Mouse (Mus musculus): ENCODE results near the gene Alk.

Alk gene

GRCm38 (mm10) chr17:72604610-72604980 lies at the start of gene Alk:
TSS of gene Alk (minus strand) at chr17:72604627.
- peak; percentile 54 for DNase-seq (ENCODE audit: low spot score)

DNA sequence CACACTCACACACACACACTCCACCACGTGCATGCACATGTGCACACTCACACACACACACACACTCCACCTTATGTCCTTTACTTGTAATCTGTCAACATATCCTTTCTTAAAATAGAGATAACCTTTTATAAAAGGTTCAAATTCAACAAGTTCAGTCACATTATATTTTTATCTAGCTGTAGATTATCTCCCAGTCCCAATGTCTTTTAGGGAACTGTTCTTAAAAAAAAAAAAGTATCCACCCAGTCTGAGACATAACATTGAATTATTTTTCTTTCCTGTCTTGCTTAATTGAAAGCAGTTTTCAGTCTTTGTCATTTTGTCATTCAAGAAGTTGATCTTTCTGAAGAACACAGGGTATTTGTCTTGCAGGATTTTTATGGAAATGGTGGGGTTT lies 48.4 kb upstream of the Alk start:
- DNase-seq (ENCODE audit: low spot score), result no peak

GRCm38 (mm10) chr17:72648607-72649217 lies 44.3 kb upstream of the Alk start:
- DNase-seq (ENCODE audit: low spot score), result no peak

- DNase-seq (ENCODE audit: low spot score), result no peak
Measured at GRCm38 (mm10) chr17:72646167-72646566, 41.7 kb upstream of the Alk start.

GRCm38 (mm10) chr17:72640095-72640494 lies 35.7 kb upstream of the Alk start:
- no peak for DNase-seq (ENCODE audit: low spot score)

- DNase-seq (ENCODE audit: low spot score), result no peak
Measured at GRCm38 (mm10) chr17:72639400-72639799, 35.0 kb upstream of the Alk start.

GRCm38 (mm10) chr17:72606251-72606650 lies 1.8 kb upstream of the Alk start:
- peak; percentile 73 for DNase-seq (ENCODE audit: low spot score)

DNA sequence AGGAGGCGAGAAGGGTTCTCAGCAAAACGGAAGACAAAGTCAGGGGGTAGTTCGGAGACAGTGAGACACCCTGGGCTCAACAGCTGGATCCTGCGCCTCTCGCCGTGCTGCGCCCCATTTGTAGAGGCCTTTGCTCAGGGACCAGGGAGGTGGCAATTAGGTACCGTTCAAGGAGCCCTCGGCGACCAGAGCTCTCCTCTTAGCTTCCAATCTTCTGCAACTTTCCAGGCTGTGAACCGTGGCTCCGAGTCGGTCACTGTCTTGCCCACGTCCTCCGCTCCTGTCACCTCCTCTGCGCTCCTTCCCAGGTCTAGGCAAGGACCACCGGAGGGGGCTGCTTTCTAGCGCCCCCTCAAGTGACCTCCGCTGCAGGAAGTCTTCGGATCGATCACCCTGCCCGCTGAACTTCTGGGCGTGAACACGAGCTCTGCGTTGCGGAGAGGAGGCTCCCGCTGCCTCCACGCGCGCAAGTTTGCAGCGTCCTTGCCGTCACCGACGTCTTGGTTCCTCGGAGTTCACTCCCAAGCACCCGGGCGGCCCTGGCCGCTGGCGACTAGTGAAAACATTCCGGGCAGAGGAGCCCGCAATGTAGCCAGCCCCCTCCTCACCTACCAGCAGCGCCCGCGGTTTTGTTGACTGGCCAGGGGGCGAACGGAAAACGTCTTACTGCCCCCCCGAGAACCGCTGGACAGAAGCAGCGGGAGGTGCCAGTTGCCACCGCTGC lies 379 bp downstream of the Alk start:
- DNase-seq (ENCODE audit: low spot score), result peak; percentile 0

DNA sequence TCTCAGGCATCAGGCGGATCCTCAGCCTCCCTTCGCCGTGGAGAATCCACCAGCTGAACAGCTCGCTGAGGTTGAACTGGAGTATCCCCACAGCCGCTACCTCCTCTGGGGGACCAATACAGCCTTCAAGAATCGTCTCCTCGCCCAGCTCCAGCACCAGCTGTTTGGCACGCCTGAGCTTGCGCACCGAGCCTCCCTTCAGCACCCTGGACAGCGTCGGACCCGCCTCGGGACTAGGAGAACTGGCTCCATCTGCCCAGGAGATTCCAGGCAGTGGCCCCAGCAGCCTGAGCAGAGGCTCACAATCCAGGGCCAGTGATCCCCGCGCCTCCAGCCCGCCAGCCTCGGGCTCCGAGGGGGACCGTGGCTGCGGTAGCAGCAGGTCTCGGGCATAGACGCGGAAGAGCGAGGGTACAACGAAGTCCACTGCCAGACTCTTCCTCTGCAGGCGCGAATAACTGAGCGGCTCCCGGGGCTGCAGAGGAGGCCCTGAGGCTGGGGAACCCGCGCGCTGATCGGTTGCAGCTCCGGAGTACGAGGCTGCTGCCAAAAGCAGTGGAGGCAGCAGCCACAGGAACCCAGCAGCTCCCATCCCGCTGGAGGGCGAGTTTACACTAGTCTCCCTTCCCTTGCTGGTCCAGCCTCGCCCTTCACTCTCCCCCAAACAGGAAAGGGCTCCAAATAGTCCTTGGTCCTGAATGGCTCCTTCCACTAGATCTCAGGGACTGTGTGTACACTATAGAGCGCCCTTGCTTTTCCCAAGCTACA lies 1.1 kb downstream of the Alk start:
- peak; percentile 84 for DNase-seq (ENCODE audit: low spot score)

GRCm38 (mm10) chr17:72600806-72601205 lies 3.6 kb downstream of the Alk start:
- DNase-seq (ENCODE audit: low spot score), result no peak

DNA sequence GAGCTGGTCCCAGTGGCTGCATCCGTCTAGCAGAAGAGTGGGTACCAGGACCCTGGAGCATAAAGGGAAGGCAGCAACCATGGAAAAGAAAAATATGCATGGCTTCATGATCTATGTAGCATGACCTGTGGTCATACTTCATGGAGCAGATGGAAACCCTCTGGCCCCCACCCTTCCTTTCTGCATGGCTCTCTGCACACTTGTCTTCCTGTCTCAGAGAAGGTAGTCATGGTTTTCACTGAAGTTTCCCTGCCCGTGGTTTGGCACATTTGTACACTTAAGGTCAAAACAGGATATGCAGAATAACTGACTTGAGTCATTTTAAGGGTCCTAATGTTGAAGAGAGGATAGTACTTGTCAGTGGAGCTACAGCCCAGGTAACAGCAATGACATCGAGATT lies 16.8 kb downstream of the Alk start:
- DNase-seq (ENCODE audit: low spot score), result no peak

DNA sequence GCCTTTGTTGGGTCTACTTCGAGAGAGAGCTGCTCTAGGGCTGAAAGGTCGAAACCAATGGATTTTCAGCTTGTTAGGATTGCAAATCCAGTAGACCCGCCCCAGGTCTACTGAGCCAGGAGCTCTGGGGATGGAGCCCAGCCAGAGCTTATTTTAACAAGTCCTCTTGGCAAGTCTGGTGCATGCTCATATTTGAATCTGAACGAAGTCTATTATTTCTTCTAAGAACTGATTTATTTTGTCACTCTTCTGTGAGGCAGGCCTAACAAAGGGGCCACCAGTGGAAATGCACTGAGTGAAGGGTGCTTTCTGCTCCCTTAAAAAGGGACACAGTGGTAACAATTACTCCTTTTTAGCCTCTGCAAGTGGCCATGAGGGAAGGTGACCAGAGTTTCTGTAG lies 24.3 kb downstream of the Alk start:
- DNase-seq (ENCODE audit: low spot score), result no peak

DNA sequence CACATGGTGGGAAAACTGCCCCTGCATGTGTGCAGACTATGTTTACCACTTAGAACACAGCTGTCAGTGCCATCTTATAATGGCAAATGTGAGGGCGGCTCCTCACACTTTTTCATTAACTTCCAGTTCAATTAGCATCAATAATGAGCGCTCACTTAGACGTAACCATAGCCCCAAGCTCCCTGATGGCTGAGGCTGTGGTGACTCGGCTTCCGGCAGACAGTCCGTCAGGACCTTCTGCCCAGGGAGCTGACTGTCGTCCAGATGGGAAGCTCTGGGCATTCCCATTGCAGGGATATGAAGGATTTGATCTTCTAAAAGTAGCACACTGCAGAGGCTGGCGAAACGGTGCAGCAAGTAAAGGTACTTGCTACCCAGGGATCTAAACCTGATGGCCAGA lies 25.1 kb downstream of the Alk start:
- DNase-seq (ENCODE audit: low spot score), result no peak

DNA sequence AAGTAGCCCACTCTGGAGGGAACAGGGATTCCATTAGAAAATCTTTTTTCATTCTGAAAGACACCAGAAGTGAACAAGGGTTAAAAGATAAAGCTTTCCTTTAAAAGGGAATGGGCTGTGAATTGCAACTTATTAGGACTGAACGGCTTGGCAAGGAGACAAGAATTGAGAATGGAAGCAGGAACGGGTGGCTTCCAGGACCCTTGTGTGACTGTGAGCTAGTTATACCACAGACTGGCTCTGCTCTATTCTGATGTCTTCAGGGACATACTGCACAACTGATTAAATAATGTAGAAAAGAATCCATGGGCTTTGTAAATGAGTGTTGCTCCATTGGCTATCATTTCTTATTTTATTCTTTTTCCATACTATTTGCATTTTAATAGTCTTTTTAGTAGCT lies 33.0 kb downstream of the Alk start:
- no peak for DNase-seq (ENCODE audit: low spot score)

- DNase-seq (ENCODE audit: low spot score), result no peak
Measured at GRCm38 (mm10) chr17:72569491-72569890, 34.9 kb downstream of the Alk start.

DNA sequence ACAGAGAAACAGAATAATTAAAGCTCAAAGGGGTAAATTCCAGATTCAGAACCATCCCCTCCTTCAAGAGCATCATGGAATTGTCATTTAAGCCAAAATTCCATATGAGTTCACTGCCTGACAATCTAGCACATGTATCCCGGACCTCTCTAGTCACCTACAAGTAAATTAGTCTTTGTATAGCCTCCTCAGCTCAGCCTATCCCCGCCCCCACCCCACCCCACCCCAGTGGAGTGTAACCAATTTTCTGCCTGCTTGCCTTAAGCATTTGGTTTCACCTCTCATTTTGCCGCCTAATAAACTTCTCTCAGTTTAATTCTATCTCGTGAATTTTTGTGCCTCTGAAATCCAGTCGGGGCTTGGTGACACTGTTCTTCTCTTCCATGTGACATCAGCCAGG lies 41.0 kb downstream of the Alk start:
- no peak for DNase-seq (ENCODE audit: low spot score)

GRCm38 (mm10) chr17:72561471-72561870 lies 43.0 kb downstream of the Alk start:
- no peak for DNase-seq (ENCODE audit: low spot score)

DNA sequence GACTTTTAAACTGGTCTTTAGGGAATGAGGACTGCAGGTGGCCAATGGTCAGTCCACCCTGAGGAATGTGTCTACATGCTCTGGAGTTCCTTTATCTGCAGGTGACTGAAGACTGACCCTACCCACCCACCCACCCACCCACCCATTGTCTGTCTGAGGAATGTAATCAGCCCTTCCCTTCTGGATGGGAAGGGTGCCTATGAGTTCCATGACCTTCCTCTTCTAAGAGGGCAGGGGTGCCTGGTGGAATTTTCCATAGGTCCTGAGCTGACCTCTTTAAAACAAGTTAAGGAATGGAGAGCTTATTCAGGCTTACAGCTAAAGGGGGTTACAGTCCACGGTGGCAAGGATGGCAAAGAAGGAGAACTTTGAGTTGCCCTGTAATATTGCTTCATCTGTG lies 43.7 kb downstream of the Alk start:
- DNase-seq (ENCODE audit: low spot score), result no peak

GRCm38 (mm10) chr17:72557029-72557735 lies 47.2 kb downstream of the Alk start:
- no peak for DNase-seq (ENCODE audit: low spot score)

DNA sequence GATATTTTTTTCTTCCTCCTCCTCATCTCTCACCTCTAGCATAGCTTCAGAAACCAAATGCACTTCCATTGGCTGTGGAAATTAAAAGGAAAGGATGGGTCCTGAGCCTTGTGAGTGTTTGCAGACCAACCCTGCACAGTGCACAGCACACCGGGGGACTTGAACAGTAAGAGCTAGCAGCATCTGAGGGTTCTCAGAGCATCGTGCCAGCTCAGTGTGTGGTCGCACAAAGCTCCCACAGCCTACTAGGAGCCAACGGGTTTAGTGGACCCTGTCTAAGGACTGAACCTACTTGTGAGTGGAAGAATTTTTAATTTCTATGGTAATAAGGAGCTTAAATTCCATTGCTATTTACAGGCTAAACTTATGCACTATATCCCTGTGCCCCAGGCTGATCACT lies 58.2 kb downstream of the Alk start:
- no peak for DNase-seq (ENCODE audit: low spot score)

DNA sequence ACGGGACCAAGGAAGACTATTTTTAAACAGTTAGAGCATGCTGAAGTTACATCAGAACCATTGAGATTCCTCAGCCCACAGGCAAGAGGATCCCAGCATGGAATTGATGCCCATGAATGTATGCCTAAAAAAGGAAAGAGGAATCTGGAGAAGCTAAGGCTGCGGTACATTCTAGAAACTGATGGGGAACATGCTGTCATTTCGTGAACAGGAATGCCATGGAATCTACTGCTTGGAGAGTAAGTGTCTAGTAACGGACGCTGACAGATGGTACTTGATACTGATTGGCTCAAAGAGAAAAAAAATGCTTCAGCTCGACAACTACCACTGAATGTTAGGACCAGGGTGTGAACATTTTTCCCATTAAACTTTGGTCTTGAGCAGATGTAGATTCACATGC lies 69.1 kb downstream of the Alk start:
- no peak for DNase-seq (ENCODE audit: low spot score)

DNA sequence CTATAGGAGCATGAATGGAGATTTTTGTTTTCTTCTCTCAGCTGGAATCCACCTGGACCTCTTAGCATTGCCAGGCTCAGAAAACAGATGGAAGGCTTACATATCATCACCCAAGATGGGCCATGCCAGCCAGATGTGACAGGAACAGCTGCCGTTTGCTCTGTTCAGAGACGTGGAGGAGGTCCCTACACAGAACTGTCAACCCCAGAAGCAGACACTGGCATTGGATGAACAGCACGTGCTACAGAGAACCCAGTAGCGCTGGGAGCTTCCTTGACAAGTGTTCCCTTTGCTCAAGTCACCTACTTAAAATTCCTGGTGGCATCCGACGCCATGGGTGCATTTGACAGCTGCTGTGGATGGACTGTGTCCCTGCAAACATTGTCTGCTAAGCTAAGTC lies 72.2 kb downstream of the Alk start:
- no peak for DNase-seq (ENCODE audit: low spot score)

GRCm38 (mm10) chr17:72528481-72528880 lies 75.9 kb downstream of the Alk start:
- DNase-seq (ENCODE audit: low spot score), result no peak
